Mouse (Mus musculus) embryo, embryonic 10.5 days (tissue): Measurements from ENCODE around the gene Lrp8.

Experiments
- DNase-seq: peaks from one replicate; pipeline ENCODE4 v3.0.0-alpha.2; 2015; ENCODE audit warnings: low spot score

The Lrp8 gene

GRCm38 (mm10) chr4:107808655-107809054, 6.6 kb downstream of the Lrp8 start:
- DNase-seq: no peak

DNA sequence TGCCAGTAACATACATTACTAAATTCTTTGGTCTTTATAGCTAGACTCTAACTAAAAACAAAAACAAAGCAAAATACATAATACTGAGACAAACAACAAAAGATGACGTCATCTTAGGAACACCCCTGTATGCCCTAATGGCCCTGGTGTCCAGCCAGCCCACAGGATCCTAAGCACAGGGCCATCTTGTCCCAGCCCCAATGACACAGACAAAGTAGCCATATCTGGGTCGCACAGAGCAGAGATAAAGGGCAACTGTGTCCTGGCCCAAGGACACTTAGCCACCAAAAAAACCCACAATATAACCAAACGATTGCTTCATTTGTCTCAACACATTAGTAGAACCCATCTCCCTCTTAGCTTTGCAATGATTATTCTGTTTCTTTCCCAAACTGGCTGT, 8.9 kb downstream of the Lrp8 start:
- no peak for DNase-seq

DNA sequence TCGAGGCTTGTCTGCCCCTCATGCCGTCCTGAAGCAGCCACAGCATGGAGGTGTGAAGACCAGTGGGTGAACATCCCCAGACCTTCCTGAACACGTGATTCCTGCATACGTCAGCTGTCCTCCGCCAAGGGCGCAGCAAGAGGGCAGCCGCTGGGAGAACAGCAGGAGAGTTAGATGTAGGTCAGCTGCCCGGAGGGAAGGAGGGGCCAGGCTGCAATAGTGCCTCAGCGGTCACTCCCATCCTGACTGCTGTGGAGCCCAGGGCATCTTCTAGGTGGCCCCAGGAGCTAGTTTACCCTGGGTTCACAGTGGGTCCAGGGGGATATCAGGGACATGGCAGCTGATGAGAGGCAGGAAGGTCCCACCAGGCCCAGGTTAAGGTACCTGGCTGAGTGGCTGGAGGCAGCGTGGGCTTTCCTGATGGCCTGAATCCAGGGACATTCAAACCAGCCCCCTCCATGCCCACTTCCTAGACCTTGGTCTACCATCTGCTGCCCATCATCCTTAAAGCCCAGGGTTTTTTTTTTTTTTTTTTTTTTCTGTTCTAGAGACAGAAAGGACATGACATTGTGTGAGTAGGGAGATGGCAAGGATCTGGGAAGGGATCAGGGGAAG, 9.8 kb downstream of the Lrp8 start:
- DNase-seq: no peak

- no peak for DNase-seq
Observed at GRCm38 (mm10) chr4:107812336-107812735, 10.3 kb downstream of the Lrp8 start.

- no peak for DNase-seq
Observed at GRCm38 (mm10) chr4:107816459-107816858, 14.4 kb downstream of the Lrp8 start.

DNA sequence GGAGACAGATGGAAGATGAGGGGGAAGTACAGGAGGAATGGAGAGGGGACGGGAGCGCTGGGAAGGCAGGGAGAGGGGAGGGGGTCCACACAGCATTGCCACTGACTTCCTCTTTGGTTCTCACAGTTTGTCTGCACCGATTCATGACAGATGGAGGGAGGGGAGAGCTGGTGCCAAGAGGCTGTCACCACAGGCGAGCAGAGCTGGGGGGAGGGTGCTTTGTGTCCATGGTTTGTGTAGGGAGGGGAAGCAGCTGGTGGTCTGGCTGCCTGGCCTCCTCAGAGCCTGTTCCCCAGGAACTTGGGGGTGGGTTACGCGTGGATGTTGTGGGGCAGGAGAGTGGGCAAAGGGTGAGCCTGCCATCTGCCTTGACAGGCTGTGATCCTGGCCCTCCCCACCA, 15.4 kb downstream of the Lrp8 start:
- no peak for DNase-seq

- DNase-seq: no peak
Observed at GRCm38 (mm10) chr4:107819990-107820719, 18.1 kb downstream of the Lrp8 start.

DNA sequence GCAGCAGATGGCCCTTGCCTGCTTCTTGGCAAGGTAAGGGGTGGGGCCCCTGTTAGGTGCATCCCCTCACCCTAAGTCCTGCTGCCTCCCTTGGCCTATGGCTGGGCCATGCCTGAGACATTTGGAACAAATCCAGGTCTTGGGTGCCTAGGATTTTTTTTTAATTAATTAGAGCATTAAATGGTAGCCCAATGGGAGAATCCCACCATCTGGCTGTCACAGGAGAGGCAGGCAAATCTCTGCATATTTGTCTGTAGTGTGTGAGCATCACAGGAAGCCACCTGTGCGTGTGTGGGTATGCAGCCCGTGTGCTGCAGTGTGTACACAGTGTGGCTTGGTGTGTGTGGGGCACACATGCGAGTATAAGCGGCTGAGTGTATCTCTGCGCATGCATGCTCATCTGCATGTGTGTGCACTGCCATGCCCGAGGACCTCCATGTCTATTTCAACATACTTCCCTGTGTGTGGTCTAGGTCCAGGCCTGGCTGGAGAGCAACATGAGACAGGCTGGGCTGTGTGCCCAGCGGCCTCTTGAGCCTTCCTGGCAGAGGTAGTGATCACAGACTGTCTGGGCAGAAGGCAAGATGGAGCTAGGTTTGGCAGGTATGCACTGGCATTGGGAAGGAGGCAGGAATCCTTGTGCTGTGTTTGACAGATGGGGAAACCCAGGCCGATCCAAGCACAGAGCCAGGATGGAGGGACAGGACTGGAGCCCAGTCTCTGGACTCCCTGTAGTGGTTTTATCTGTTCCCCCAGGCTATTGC, 19.0 kb downstream of the Lrp8 start:
- DNase-seq: no peak

- no peak for DNase-seq
Observed at GRCm38 (mm10) chr4:107822936-107823411, 20.9 kb downstream of the Lrp8 start.

- DNase-seq: no peak
Observed at GRCm38 (mm10) chr4:107823511-107823910, 21.4 kb downstream of the Lrp8 start.

- DNase-seq: peak; percentile 50
Observed at GRCm38 (mm10) chr4:107828727-107829218, 26.7 kb downstream of the Lrp8 start.

GRCm38 (mm10) chr4:107829675-107830074, 27.6 kb downstream of the Lrp8 start:
- DNase-seq: no peak

DNA sequence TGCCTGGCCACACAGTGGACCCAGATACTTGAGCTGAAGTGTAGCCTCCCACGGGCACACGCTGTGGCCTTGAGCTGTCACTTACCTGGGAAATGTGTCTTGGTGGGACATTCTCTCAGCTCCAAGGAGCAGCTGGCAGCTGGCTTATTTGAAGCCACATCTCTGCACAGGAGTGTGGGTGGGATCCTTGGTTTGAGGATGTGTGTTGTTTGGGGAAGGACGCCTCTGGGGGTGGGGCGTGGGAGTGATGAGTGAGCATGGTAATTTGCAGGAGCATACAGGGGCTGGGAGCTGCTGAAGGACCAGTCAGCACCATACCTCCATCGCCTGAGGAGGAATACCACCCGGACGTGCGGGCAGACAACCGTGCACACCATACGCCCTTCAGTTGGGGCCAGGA, 28.1 kb downstream of the Lrp8 start:
- no peak for DNase-seq

GRCm38 (mm10) chr4:107830821-107831221, 28.8 kb downstream of the Lrp8 start:
- DNase-seq: peak; percentile 60

- no peak for DNase-seq
Observed at GRCm38 (mm10) chr4:107831678-107832077, 29.6 kb downstream of the Lrp8 start.

GRCm38 (mm10) chr4:107833525-107833924, 31.5 kb downstream of the Lrp8 start:
- DNase-seq: no peak

GRCm38 (mm10) chr4:107834643-107835314, 32.7 kb downstream of the Lrp8 start:
- DNase-seq: peak; percentile 53

DNA sequence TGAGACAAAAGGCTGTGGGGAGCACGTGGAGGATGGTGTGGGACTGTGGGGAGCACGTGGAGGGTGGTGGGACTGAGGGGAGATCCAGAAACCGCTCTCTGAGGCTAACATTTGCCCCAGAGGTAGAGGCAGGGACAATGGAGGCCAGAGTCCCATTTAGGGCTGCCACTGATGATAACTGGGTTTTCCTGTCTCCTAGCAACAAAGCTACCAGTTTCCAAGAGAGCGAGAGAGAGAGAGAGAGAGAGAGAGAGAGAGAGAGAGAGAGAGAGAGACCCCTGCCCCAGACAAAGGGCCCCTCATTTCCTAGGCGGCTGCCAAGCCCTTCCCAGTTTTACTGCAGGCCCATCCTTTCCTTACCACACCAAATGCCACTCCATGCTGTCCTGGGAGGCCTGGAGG, 33.4 kb downstream of the Lrp8 start:
- DNase-seq: peak; percentile 65

- DNase-seq: peak; percentile 69
Observed at GRCm38 (mm10) chr4:107836758-107837157, 34.7 kb downstream of the Lrp8 start.

DNA sequence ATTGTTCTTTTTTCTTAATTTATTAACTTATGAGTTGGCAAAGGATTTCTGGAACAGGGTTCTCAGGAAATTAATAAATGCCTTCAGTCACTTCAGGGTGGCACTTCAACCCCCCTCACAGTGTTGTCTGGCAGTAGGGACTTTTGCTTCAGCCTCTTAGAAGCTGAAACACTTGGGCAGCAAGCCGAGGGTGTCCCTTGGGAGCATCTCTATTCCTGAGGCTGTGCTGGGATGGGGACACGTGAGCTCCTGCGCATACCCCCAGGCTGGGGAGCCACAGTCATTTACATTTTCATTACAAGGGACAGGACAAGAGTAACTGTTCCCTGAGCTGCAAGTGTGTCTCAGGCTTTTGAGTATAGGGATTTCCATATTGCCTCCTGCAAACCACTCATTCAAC, 35.8 kb downstream of the Lrp8 start:
- no peak for DNase-seq

DNA sequence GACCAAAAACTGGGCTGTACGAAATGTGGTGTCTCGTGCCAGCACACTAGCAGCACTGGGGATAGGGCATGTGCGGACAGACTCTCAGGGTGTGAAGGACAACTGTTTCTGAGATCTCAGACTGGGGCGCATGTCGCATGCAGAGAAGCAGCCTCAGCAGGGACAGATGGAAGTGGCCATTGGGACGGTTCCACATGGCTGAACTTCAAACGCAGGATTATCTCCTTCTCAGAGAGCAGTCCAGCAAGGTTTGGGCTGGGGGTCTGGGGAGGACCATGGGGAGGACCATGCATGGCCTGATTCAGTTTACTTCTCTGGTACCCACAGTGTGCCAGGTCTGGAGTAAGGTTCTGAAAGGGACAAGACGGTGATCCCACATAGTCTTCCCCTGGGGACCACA, 41.6 kb downstream of the Lrp8 start:
- DNase-seq: no peak

DNA sequence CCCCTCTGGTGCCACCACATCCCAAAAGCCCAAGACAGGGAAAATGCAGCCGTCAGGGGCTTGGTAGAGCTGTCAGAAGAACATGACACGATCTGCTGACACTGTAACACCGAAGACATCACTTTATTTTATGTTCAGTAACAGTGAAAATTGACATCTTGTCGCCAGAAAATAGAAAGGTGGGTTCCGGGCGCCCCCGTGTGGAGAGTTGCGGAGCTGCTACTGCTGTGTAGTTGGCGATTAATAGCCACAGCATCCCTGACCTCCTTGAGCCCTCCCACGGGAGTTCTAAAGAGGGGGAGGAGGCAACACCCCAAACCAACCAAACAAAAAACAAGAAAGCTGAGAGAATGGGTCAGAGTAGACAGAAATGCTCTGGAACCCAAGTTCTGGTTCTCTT, 42.9 kb downstream of the Lrp8 start:
- DNase-seq: peak; percentile 85
